Mouse (Mus musculus): ENCODE measurements at regions not wholly inside any gene's neighbourhood (a gene's known extent, or its start where the extent isn't known, plus 50 kb on each side); places are given as distances from the start of the nearest gene placed in this dataset.
"Not testable (repeated sequence)": the region's sequence is repeated elsewhere in the genome, so short reads cannot be mapped to it uniquely, and the experiment has no call there.

DNA sequence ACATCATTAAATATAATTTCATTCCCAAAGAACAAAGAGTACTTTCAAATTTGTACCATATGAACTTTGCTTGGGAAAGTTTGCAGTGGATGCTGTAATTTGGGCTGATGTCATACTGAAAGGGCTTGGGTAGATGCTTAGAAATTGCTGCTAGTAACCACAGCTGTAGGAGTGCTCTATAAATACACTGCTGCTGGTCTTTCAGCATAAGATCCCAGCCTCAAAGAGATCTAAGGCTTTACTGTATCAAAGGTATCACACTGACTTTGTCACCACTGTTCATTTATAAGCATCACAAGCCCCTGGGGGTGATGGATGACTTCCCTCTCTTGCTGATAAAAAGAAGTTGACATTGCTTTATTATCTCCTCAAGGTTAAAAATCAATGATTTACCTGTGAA is 497.2 kb downstream of the Pla2g4a start:
- no peak for DNase-seq (ENCODE audit: low read depth, low spot score)

GRCm38 (mm10) chr1:149449801-149450493 is 511.1 kb downstream of the Pla2g4a start:
- no peak for DNase-seq (ENCODE audit: low read depth, low spot score)

- no peak for DNase-seq (ENCODE audit: low read depth, low spot score)
Measured at GRCm38 (mm10) chr1:149448516-149448915, 512.6 kb downstream of the Pla2g4a start.

DNA sequence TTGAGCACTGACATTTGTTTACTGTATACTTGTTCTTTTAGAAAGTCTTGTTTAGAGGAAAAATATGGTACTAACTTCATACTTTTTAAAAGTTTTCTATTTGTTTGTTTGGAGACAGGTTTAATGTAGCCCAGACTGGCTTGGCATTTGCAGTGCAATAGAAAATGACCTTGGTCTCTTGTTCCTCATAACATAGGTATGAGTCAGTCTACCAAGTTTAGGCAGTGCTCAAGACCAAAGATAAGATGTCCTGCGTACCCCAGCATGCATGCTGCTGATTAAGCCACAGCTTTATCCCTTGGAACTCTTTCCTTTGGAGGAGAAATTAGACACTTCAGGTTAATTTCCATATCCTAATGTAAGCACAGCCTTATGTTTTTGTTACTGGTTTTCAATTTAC is 550.1 kb downstream of the Pla2g4a start:
- DNase-seq (ENCODE audit: low read depth, low spot score) = no peak

GRCm38 (mm10) chr1:149405367-149405766 is 555.7 kb downstream of the Pla2g4a start:
- DNase-seq (ENCODE audit: low read depth, low spot score) = no peak

GRCm38 (mm10) chr1:149388706-149389105 is 572.4 kb downstream of the Pla2g4a start:
- DNase-seq (ENCODE audit: low read depth, low spot score) = no peak

GRCm38 (mm10) chr1:149351338-149351907 is 609.7 kb downstream of the Pla2g4a start:
- DNase-seq (ENCODE audit: low read depth, low spot score) = no peak

- DNase-seq (ENCODE audit: low read depth, low spot score) = no peak
Measured at GRCm38 (mm10) chr1:149347359-149347758, 613.7 kb downstream of the Pla2g4a start.

DNA sequence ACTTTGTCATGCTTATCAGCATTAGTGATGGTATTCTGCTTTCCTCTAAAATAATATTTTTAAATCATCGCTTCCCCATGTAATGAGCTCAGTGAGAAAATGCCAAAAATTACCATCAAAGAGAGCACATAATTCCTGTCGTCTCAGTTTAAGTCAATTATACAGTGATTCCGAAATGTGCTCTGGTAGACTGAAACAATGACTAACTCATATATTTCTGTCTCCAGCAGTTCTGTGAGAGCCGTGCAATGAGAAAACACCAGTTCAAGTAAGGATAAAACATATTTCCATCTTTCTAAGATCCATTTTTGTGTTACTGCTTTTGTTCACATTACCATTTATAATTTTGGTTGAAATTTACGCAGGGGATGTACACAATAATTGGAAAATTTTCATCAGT is 622.9 kb downstream of the Pla2g4a start:
- DNase-seq (ENCODE audit: low read depth, low spot score) = no peak

DNA sequence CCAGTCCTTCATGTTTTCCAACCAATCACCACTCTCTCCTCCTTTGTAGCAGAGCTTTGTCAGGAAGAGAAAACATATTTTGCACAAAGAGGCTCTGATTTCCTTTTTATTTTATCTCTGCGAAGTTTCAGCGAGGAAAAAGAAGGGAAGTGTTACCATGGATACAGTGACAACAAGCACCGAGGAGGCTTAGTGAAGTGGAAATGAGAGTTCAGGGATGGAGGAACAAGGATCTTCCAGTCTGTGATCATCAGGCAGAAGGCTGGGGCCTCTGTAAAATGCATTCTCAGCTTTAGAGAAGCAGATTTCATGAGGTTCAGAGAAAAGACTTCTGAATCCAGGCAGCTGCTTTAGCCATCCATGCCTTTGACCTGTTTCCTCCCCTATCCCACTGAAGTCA is 628.9 kb downstream of the Pla2g4a start:
- DNase-seq (ENCODE audit: low read depth, low spot score) = no peak

GRCm38 (mm10) chr1:149327171-149327570 is 633.9 kb downstream of the Pla2g4a start:
- DNase-seq (ENCODE audit: low read depth, low spot score) = no peak

- DNase-seq (ENCODE audit: low read depth, low spot score) = no peak
Measured at GRCm38 (mm10) chr1:149323095-149323494, 638.0 kb downstream of the Pla2g4a start.

DNA sequence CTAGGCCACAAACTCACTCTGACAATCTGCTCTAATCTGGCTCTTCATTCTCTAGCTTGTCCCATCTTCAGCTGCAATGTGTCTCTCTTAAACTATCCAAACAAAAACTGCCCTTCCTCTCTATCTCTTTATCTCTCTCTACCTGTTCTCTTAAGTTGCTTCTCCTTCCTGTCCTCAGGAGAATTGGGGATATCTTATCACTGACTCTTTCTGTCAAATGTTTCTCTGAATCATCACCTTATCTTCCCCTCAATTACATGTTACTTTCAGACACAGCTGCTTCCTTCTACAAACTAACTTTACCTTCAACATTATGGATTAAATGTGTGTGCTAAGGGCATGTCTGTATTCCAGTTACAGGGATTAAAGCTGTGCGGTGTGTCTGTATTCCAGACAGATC is 671.4 kb downstream of the Pla2g4a start:
- no peak for DNase-seq (ENCODE audit: low read depth, low spot score)

DNA sequence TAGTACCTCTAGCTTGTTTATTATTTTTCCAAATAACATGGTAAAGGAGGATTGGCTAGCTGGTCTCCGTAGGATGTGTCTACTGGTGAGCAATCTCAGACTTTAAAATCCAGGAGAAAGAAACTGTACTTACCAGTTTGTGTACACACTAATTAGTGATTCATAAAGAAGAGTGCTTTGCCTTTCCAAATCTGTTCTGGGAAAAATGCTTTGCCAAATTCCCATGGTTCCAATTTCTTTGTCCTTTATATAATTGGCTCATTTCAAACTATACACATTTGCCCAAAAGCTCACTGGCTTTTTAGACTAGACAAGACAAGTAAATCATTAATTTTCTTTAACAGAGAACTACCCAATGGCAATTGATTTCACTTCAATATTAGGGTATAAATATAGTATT is 686.2 kb downstream of the Pla2g4a start:
- no peak for DNase-seq (ENCODE audit: low read depth, low spot score)

DNA sequence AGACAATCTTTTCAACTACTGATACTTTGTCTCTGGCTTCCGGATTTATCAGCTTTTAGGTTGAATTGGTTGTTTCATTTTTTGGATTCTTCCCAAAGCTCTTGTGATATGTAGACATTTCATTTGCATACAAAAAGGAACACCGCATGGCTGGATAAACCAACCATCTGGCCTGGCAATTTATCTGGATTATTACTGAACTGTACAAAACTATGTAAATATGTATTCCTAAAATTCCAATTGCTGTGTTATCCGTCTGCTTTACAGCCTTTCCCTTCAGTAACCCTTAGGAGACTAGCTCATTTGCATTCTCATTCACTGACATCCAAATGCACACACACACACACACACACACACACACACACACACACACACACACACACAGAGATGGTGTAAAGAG is 704.2 kb downstream of the Pla2g4a start:
- no peak for DNase-seq (ENCODE audit: low read depth, low spot score)

DNA sequence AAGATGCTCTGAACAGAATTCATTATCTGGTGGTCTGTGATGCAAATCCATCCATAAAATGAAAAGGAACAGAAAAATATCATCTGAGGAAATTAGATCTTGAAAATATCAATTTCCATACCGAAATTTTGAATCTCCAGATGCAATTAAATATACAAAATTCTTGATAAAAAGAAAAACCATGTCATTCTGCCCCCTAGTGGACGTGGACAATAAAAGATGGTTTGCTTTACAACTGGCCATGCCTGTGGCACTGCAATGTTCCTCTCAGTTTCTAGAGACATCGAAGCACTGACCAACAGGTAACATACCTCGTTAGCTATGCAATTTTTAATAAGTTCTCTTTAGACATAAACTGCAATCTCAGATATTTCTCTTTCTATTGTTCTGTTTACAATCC is 706.9 kb downstream of the Pla2g4a start:
- peak; percentile 13 for DNase-seq (ENCODE audit: low read depth, low spot score)

DNA sequence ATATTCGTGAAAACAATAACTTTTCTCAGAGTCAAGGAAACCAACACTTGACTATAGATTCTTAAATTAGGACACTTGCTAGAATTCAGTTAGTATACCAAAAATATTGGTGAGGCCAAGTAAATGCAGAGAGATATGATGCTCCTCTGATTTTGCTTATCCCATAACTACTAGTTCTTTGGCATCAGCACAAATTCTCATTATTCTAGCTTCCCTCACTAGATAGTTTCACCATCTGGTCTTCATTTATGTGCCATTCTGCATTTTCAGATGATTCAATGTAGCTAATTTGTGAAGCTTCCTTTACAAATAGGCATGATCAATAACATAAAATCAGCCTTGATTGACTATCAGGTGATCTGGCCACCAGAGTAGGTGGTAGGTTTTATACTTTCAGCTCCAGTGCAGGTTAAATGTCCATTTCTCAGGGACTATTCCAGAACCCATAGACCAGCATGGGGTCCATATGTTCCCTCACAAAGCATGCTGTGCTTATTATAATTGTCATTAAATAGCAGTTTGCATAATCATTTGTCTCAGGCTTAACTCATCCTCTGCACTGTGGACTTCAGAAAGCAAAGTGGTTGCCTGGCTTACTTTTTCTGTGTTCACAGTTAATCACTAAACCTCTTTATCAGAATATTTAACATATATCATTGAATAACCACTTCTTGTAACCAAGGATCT is 722.6 kb downstream of the Pla2g4a start:
- DNase-seq (ENCODE audit: low read depth, low spot score) = no peak

DNA sequence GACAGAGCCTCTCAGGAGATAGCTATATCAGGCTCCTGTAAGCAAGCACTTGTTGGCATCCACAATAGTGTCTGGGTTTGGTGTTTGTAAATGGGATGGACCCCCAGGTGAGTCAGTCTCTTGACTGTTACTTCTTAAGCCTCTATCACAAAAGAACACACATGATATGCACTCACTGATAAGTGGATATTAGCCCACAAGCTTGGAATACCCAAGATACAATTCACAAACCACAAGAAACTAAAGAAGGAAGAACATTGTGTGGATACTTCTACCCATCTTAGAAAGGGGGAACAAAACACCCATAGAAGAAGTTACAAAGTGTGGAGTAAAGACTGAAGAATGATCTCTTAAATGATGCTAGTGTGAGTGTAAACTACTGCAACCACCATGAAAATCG is 733.9 kb downstream of the Pla2g4a start:
- DNase-seq (ENCODE audit: low read depth, low spot score) = not testable (repeated sequence)

GRCm38 (mm10) chr1:149226400-149226799 is 734.7 kb downstream of the Pla2g4a start:
- no peak for DNase-seq (ENCODE audit: low read depth, low spot score)

GRCm38 (mm10) chr1:149202631-149203030 is 758.5 kb downstream of the Pla2g4a start:
- DNase-seq (ENCODE audit: low read depth, low spot score) = no peak

DNA sequence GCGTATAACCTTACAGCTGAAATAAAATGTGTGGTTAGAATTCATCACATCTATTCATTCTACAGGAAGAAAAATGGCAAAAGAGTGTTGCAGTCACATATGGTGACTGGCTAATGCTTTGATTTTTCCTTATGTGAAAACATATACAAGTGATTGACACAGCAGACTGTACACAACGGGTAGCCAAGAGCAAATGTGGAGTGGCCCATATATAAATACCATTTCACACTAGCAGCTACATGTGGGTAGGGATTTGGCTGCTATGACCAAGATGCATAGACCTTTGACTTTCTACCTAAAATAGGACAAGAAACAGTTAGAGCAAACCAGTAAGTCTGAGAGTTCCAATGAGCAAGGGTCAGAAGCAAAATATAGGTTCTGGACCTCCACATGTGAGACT is 761.8 kb downstream of the Pla2g4a start:
- no peak for DNase-seq (ENCODE audit: low read depth, low spot score)

- no peak for DNase-seq (ENCODE audit: low read depth, low spot score)
Measured at GRCm38 (mm10) chr1:149198854-149199253, 762.2 kb downstream of the Pla2g4a start.

Measured in embryo, embryonic 11.5 days (tissue).